Mouse (Mus musculus): ENCODE data around the gene Xpnpep3. TPM values are rescaled to one million over a fixed set of nuclear protein-coding genes. Genes with fewer than 3 reads are reported as not detected.

Xpnpep3 gene
- polyA plus RNA-seq, 1 experiment from 2014 or later: 6.2 TPM

DNA sequence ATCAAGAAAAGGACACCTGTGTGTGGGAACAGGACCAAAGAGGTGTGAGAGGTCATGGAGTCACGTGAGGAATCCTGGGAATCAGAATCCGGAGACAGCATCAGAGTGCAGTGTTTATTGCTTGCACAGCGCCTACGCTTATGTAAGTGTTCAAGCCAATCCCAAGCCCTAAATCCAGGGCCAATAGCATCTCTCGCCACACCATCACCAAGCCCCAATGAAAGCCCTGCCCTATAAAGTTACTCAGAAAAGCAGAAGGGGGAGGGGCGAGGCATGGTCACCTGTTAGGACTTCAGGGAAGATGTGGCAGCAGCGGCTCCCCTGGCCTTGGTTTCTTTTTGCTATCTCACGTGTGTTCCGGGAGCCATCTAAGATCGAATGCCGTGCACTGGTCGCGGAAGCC is 81.0 kb downstream of the Xpnpep3 start:
- Histone ChIP-seq H3K36me3 (no peaks in the 10 kb centered on the region), H3K27ac (no peak overlapping the region), H3K9me3 (replicated peaks) (no peaks in the 10 kb centered on the region), H3K4me3 (replicated peaks) (peak overlapping the region; percentile 52), H3K27me3 (no peaks in the 10 kb centered on the region), H3K9ac (peak overlapping the region; percentile 57), H3K4me1 (replicated peaks) (peaks cover 21% of the 10 kb centered on the region), H3K4me2 (peak overlapping the region; percentile 59)
- ATAC-seq (ENCODE audit: low read depth) (peak; percentile 82), DNase-seq (peak; percentile 68)
- 15% methylated on average over 13 of the region's 13 CpGs for WGBS (ENCODE audit: insufficient replicate concordance)

DNA sequence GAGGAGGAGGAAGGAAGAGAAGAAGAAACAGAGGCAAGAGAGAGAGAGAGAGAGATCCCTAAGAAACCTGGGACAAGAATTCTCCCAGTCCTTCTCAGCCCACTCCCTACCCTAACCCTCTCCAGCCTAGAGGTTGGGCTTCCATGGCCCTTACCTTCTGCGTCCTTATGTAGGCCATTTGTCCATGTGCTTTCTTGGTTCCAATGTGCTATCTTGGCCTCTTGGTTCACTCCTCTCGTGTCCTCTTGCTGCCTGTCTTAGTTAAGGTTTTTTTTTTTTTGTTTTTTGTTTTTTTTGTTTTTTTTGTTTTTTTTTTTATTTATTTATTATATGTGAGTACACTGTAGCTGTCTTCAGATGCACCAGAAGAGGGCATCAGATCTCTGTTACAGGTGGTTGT is 83.0 kb downstream of the Xpnpep3 start:
- Histone ChIP-seq H3K27ac (no peak overlapping the region), H3K36me3 (no peaks in the 10 kb centered on the region), H3K9ac (no peak overlapping the region), H3K4me1 (replicated peaks) (peaks cover 19% of the 10 kb centered on the region), H3K4me2 (no peak overlapping the region), H3K4me3 (replicated peaks) (no peak overlapping the region), H3K27me3 (no peaks in the 10 kb centered on the region), H3K9me3 (replicated peaks) (no peaks in the 10 kb centered on the region)
- ATAC-seq (ENCODE audit: low read depth) (no peak), DNase-seq (no peak)
- 66% methylated on average over 2 of the region's 2 CpGs for WGBS (ENCODE audit: insufficient replicate concordance)

DNA sequence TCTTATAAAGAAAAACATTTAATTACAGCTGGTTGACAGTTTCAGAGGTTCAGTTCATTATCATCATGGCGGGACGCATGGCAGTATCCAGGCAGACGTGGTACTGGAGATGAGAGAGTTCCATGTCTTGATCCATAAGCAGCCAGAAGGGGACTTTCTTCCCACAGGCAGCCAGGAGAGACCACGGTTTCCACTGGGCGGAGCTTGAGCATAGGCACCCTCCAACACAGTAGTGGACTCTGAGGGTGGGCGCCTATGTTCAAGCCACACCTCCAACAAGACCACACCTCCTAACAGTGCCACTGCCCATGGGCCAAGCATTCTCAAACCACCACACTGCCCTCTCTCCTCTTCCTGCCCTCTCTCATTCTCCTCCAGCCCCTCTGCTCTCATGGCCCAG is 83.8 kb downstream of the Xpnpep3 start:
- peaks cover 19% of the 10 kb centered on the region for H3K4me1 ChIP-seq (replicated peaks)
- 73% methylated on average over 6 of the region's 6 CpGs for WGBS (ENCODE audit: insufficient replicate concordance)
- H3K9ac ChIP-seq: no peak overlapping the region

DNA sequence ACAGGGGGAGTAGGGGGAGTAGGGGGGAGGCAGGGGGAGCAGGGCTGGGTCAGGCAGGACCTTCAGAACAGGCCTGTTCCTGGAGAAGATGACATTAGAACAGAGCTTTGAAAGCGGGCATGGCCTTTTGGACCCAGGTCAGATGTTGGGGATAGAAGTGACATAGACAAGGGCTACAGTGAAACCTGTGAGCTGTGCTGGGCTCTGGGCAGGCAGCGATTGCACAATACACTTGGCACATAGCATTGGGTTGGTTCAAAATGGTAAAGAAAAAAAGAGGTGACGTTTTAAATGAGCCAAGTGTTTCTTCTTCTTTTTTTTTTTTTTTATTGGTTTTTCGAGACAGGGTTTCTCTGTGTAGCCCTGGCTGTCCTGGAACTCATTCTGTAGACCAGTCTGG is 85.5 kb downstream of the Xpnpep3 start:
- WGBS (ENCODE audit: insufficient replicate concordance): 66% methylated on average over 4 of the region's 4 CpGs
- no peak overlapping the region for H3K4me2 ChIP-seq
- DNase-seq (no peak), ATAC-seq (ENCODE audit: low read depth) (no peak)
- H3K9me3 ChIP-seq (replicated peaks): no peaks in the 10 kb centered on the region
- no peak overlapping the region for H3K4me3 ChIP-seq (replicated peaks)
- no peaks in the 10 kb centered on the region for H3K27me3 ChIP-seq
- no peak overlapping the region for H3K27ac ChIP-seq
- H3K36me3 ChIP-seq: no peaks in the 10 kb centered on the region
- H3K9ac ChIP-seq: no peak overlapping the region
- H3K4me1 ChIP-seq (replicated peaks): peaks cover 19% of the 10 kb centered on the region

More for the DNA sequence above, 83.8 kb downstream of the Xpnpep3 start:
- DNase-seq (no peak), ATAC-seq (ENCODE audit: low read depth) (no peak)
- no peaks in the 10 kb centered on the region for H3K9me3 ChIP-seq (replicated peaks)
- H3K4me3 ChIP-seq (replicated peaks): no peak overlapping the region
- H3K4me2 ChIP-seq: no peak overlapping the region
- H3K36me3 ChIP-seq: no peaks in the 10 kb centered on the region
- no peaks in the 10 kb centered on the region for H3K27me3 ChIP-seq
- H3K27ac ChIP-seq: no peak overlapping the region

DNA sequence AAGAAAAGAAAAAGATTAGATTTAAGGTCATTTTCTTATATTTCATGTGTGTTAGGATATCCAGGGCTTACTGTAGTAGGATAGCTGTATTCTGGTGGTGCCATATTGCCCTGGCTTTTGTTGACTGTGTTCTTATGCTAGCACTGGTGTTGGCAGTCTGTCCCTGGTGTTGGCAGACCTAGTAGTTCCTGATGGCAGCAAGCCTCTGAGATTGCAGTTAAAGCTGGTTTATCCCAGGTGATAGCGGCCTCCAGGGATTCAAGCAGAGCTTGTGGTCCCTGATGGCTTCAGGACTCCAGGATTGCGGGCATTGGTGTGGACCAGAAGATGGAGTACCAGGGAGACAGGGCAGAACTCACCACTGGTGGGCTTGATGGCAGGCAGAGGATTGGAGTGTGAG is 103.5 kb downstream of the Xpnpep3 start:
- H3K9me3 ChIP-seq (replicated peaks): no peaks in the 10 kb centered on the region
- no peaks in the 10 kb centered on the region for H3K36me3 ChIP-seq
- no peaks in the 10 kb centered on the region for H3K4me1 ChIP-seq (replicated peaks)
- H3K4me2 ChIP-seq: no peak overlapping the region
- 72% methylated on average over 2 of the region's 2 CpGs for WGBS (ENCODE audit: insufficient replicate concordance)
- H3K27ac ChIP-seq: no peak overlapping the region
- no peak overlapping the region for H3K4me3 ChIP-seq (replicated peaks)
- DNase-seq (no peak), ATAC-seq (ENCODE audit: low read depth) (no peak)
- H3K27me3 ChIP-seq: no peaks in the 10 kb centered on the region
- no peak overlapping the region for H3K9ac ChIP-seq

DNA sequence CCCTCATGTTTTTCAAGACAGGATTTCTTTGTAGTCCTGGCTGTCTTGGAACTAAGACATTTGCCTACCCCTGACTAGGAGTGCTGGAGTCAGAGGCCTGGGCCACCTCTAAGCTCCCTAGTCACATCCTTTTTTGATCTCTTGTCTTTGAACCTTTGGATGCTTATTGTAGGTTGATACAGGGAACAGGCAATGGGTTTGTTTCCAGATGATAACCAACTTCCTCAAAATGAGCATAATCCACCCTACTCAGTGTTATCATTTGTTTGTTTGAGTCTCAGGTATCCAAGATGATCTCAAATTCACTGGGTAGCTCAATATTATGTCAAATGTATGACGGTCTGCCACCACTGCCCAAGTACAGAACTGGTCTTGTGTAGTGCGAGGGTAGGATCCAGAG is 104.1 kb downstream of the Xpnpep3 start:
- H3K4me3 ChIP-seq (replicated peaks): no peak overlapping the region
- ATAC-seq (ENCODE audit: low read depth): no peak
- whole genome bisulfite sequencing (ENCODE audit: insufficient replicate concordance): 77% methylated on average over 2 of the region's 2 CpGs

More for the DNA sequence above, 104.1 kb downstream of the Xpnpep3 start:
- no peak overlapping the region for H3K27ac ChIP-seq
- H3K4me2 ChIP-seq: no peak overlapping the region
- no peak for DNase-seq
- H3K36me3 ChIP-seq: no peaks in the 10 kb centered on the region
- no peak overlapping the region for H3K9ac ChIP-seq
- no peaks in the 10 kb centered on the region for H3K4me1 ChIP-seq (replicated peaks)
- H3K9me3 ChIP-seq (replicated peaks): no peaks in the 10 kb centered on the region
- H3K27me3 ChIP-seq: no peaks in the 10 kb centered on the region

Other genes with a start within 250 kb of the Xpnpep3 start
- gene Mrtfa, start 209.4 kb upstream of the Xpnpep3 start, polyA plus RNA-seq (2015; fragmentation: Nextera tagmentation; extraction: Ambion mirVana): 3.9 and 4.9 TPM in 2 replicates
- gene Mchr1, start 164.6 kb upstream of the Xpnpep3 start, polyA plus RNA-seq (2015; fragmentation: Nextera tagmentation; extraction: Ambion mirVana): 0.05 and 0.10 TPM in 2 replicates
- gene Slc25a17, start 39.3 kb upstream of the Xpnpep3 start, polyA plus RNA-seq (2015; fragmentation: Nextera tagmentation; extraction: Ambion mirVana): 44.9 and 49.5 TPM in 2 replicates
- gene St13, start 61 bp upstream of the Xpnpep3 start, polyA plus RNA-seq (2015; fragmentation: Nextera tagmentation; extraction: Ambion mirVana): 77.9 and 98.0 TPM in 2 replicates
- 0.92 and 0.95 TPM in 2 replicates for gene Dnajb7, start 8.2 kb downstream of the Xpnpep3 start, polyA plus RNA-seq (2015; fragmentation: Nextera tagmentation; extraction: Ambion mirVana)
- 336 and 337 TPM in 2 replicates for gene Rbx1, start 66.2 kb downstream of the Xpnpep3 start, polyA plus RNA-seq (2015; fragmentation: Nextera tagmentation; extraction: Ambion mirVana)
- gene Ep300, start 185.2 kb downstream of the Xpnpep3 start, polyA plus RNA-seq (2015; fragmentation: Nextera tagmentation; extraction: Ambion mirVana): 4.4 and 5.9 TPM in 2 replicates

Data from liver, embryonic 13.5 days (tissue).